Mouse (Mus musculus): Measurements from ENCODE around the gene Cog1. TPM values are rescaled to one million over a fixed set of nuclear protein-coding genes. Genes with fewer than 3 reads are reported as not detected.
A peak's percentile ranks its signal among the peaks of the same experiment; 100 is the strongest.

Cog1 gene
- polyA plus RNA-seq, 1 experiment from 2014 or later, result 14.9 TPM

GRCm38 (mm10) chr11:113631862-113632261 is 17.1 kb upstream of the Cog1 start:
- WGBS (ENCODE audit: insufficient replicate concordance), result 60% methylated on average over 8 of the region's 8 CpGs
- Histone ChIP-seq H3K4me2 (peak overlapping the region; percentile 36), H3K27ac (replicated peaks) (peak overlapping the region; percentile 29; the same call in 1 of the 2 replicates), H3K9me3 (replicated peaks) (no peaks in the 10 kb centered on the region), H3K4me1 (replicated peaks) (no peaks in the 10 kb centered on the region; the same call in 1 of the 2 replicates), H3K36me3 (replicated peaks) (no peaks in the 10 kb centered on the region), H3K9ac (no peak overlapping the region), H3K27me3 (0 out of 2 replicates have a peak, but pooled peaks cover 3% of the 10 kb centered on the region), H3K4me3 (replicated peaks) (no peak overlapping the region)
- ATAC-seq (ENCODE audit: insufficient read depth), result peak; percentile 52

DNA sequence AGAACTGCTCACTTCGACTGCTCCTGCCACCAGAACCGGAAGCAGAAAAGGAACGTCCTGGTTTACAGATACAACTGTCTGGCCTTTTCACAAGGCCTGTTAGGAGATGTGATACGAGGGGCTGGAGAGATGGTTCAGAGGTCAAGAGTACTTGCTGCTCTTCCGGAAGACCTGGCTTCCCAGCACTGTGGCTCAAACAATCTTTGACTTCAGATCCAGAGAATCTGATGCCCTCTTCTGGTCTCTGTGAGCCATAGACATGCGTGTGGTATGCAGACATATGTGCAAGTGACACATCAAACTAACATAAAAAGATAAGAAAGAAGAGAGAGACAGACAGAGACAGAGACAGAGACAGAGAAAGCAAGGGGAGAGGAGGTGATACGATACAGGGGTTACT is 16.7 kb upstream of the Cog1 start:
- no peak for ATAC-seq (ENCODE audit: insufficient read depth)
- WGBS (ENCODE audit: insufficient replicate concordance), result 67% methylated on average over 7 of the region's 7 CpGs

DNA sequence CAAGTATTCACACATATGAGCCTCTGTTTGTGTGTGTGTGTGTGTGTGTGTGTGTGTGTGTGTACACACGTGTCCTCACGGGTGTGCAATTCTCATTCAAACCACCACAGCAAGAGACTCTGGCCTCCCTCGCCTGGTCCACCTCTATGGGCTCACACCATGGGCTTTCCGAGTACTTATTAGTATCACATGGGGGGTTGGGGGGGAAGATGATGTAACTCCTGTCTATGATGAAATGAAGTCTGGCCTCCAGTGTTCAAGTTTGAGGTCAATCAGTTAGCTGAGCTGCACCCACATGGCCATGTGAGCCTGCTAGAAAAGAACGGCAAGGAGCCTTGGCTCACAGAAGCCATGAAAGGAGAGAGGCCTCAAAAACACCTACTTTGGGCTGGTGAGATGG is 15.6 kb upstream of the Cog1 start:
- 64% methylated on average over 5 of the region's 5 CpGs for WGBS (ENCODE audit: insufficient replicate concordance)
- Histone ChIP-seq H3K4me3 (replicated peaks) (no peak overlapping the region), H3K9me3 (replicated peaks) (no peaks in the 10 kb centered on the region), H3K27me3 (0 out of 2 replicates have a peak, but pooled peaks cover 3% of the 10 kb centered on the region), H3K4me2 (no peak overlapping the region), H3K36me3 (replicated peaks) (no peaks in the 10 kb centered on the region), H3K27ac (replicated peaks) (no peak overlapping the region), H3K9ac (no peak overlapping the region), H3K4me1 (replicated peaks) (no peaks in the 10 kb centered on the region; the same call in 1 of the 2 replicates)
- ATAC-seq (ENCODE audit: insufficient read depth), result no peak

More for the DNA sequence above, 16.7 kb upstream of the Cog1 start:
- peak overlapping the region; percentile 29; the same call in 1 of the 2 replicates for H3K27ac ChIP-seq (replicated peaks)
- no peaks in the 10 kb centered on the region for H3K9me3 ChIP-seq (replicated peaks)
- no peaks in the 10 kb centered on the region; the same call in 1 of the 2 replicates for H3K4me1 ChIP-seq (replicated peaks)
- 0 out of 2 replicates have a peak, but pooled peaks cover 3% of the 10 kb centered on the region for H3K27me3 ChIP-seq
- no peak overlapping the region for H3K4me3 ChIP-seq (replicated peaks)
- H3K36me3 ChIP-seq (replicated peaks), result no peaks in the 10 kb centered on the region
- H3K9ac ChIP-seq, result no peak overlapping the region
- peak overlapping the region; percentile 36 for H3K4me2 ChIP-seq

DNA sequence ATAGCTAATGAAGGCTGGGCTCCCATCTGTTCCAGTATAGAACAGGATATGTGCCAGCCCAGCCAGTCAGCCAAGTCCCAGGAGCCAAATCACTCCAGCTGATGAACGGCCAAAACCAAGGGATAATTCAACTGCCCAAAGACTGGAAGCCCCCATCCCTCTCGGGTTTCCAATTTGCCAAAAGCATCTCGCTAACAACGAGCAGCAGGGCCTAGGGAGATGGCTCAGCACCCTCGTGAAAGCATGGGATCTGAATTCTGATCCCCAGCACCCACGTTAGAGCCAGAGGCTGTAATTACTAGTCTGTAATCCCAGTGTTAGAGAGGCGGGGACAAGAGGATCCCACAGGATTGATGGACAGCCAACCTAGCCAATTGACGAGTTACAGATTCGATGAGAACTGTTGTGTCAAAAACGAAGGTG is 14.3 kb upstream of the Cog1 start:
- H3K36me3 ChIP-seq (replicated peaks), result no peaks in the 10 kb centered on the region
- no peak overlapping the region for H3K4me2 ChIP-seq
- H3K27me3 ChIP-seq, result 0 out of 2 replicates have a peak, but pooled peaks cover 3% of the 10 kb centered on the region
- no peak overlapping the region for H3K27ac ChIP-seq (replicated peaks)
- H3K9ac ChIP-seq, result no peak overlapping the region
- H3K4me3 ChIP-seq (replicated peaks), result no peak overlapping the region
- H3K9me3 ChIP-seq (replicated peaks), result no peaks in the 10 kb centered on the region
- no peaks in the 10 kb centered on the region; the same call in 1 of the 2 replicates for H3K4me1 ChIP-seq (replicated peaks)
- ATAC-seq (ENCODE audit: insufficient read depth), result no peak
- 63% methylated on average over 10 of the region's 10 CpGs for WGBS (ENCODE audit: insufficient replicate concordance)

DNA sequence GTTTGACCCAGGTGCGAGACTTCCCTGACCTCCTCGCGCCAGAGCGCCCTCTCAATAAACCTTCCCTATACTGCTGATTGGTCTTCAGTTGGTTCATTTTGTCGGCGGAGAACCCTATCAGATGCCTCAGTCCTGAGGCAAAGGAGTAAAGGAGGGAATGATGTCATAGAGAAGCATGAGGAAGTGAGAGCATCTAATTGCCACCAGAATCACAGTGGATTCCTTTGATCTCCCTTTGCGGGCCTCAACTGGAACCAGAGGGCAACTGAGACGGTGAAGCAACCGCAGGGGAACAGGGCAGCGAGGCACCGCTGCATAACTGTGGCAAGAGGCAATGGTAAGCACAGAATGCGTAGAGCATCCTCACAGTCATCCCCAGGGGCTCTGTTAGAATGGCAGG is 10.3 kb upstream of the Cog1 start:
- Histone ChIP-seq H3K4me2 (no peak overlapping the region), H3K4me1 (replicated peaks) (no peaks in the 10 kb centered on the region), H3K9me3 (replicated peaks) (no peaks in the 10 kb centered on the region), H3K9ac (no peak overlapping the region), H3K27me3 (no peaks in the 10 kb centered on the region), H3K27ac (replicated peaks) (no peak overlapping the region), H3K36me3 (replicated peaks) (no peaks in the 10 kb centered on the region), H3K4me3 (replicated peaks) (no peak overlapping the region)
- ATAC-seq (ENCODE audit: insufficient read depth), result no peak
- 81% methylated on average over 12 of the region's 12 CpGs for WGBS (ENCODE audit: insufficient replicate concordance)

GRCm38 (mm10) chr11:113645181-113645580 is 3.8 kb upstream of the Cog1 start:
- peaks cover 6% of the 10 kb centered on the region; the same call in 1 of the 2 replicates for H3K27me3 ChIP-seq
- no peak for ATAC-seq (ENCODE audit: insufficient read depth)
- no peaks in the 10 kb centered on the region for H3K9me3 ChIP-seq (replicated peaks)
- peaks cover 20% of the 10 kb centered on the region for H3K4me1 ChIP-seq (replicated peaks)
- H3K27ac ChIP-seq (replicated peaks), result no peak overlapping the region
- WGBS (ENCODE audit: insufficient replicate concordance), result 75% methylated on average over 3 of the region's 3 CpGs
- no peak overlapping the region for H3K9ac ChIP-seq
- H3K4me3 ChIP-seq (replicated peaks), result no peak overlapping the region
- H3K4me2 ChIP-seq, result no peak overlapping the region
- no peaks in the 10 kb centered on the region for H3K36me3 ChIP-seq (replicated peaks)

DNA sequence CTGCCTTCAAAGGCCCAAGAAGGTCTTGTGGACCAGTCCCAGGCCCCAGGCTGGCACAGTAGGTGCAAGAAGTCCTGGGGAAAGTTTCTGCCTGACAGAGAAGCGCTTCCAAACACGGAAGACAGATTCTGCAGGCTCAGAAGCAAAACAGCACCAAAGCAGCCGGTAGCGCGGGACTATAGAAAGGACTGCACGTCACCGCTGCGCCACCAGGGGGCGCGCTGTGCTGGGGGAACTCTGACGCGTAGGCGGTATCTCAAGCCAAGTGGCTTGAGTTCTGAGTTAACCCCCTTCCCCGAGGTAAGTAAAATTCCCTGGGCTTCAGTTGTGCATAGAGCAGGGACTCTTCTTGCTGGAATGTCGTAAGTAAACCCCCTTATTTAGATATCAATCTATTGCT is 817 bp upstream of the Cog1 start:
- Histone ChIP-seq H3K9ac (no peak overlapping the region), H3K9me3 (replicated peaks) (no peaks in the 10 kb centered on the region), H3K4me2 (peak overlapping the region; percentile 75), H3K4me3 (replicated peaks) (no peak overlapping the region; the same call in 1 of the 2 replicates), H3K36me3 (replicated peaks) (peaks cover 18% of the 10 kb centered on the region), H3K4me1 (replicated peaks) (peaks cover 38% of the 10 kb centered on the region), H3K27ac (replicated peaks) (0 out of 2 replicates have a peak overlapping the region, but pooled peaks have one; percentile 51), H3K27me3 (peaks cover 6% of the 10 kb centered on the region; the same call in 1 of the 2 replicates)
- 2% methylated on average over 15 of the region's 15 CpGs for WGBS (ENCODE audit: insufficient replicate concordance)
- ATAC-seq (ENCODE audit: insufficient read depth), result no peak

GRCm38 (mm10) chr11:113649353-113650210 is 613 bp downstream of the Cog1 start, which contains the start of gene Slc39a11:
Gene Slc39a11, minus strand, starts transcription at chr11:113650079.
- under 1% methylated on average over 91 of the region's 91 CpGs for WGBS (ENCODE audit: insufficient replicate concordance)
- peaks cover 38% of the 10 kb centered on the region for H3K4me1 ChIP-seq (replicated peaks)

GRCm38 (mm10) chr11:113651206-113651906 is 2.4 kb downstream of the Cog1 start:
- Histone ChIP-seq H3K27me3 (peaks cover 6% of the 10 kb centered on the region; the same call in 1 of the 2 replicates), H3K4me3 (replicated peaks) (peak overlapping the region; percentile 96), H3K4me2 (peak overlapping the region; percentile 75), H3K9me3 (replicated peaks) (no peaks in the 10 kb centered on the region), H3K27ac (replicated peaks) (peak overlapping the region; percentile 83), H3K9ac (peak overlapping the region; percentile 28; the same call in 1 of the 2 replicates), H3K4me1 (replicated peaks) (peaks cover 38% of the 10 kb centered on the region), H3K36me3 (replicated peaks) (peaks cover 50% of the 10 kb centered on the region)
- WGBS (ENCODE audit: insufficient replicate concordance), result 55% methylated on average over 22 of the region's 22 CpGs
- ATAC-seq (ENCODE audit: insufficient read depth), result peak; percentile 46

More at GRCm38 (mm10) chr11:113649353-113650210, 613 bp downstream of the Cog1 start, which contains the start of gene Slc39a11:
- peak within 1 kb of the TSS; percentile 96 for H3K4me3 ChIP-seq (replicated peaks)
- H3K4me2 ChIP-seq, result peak within 1 kb of the TSS; percentile 75
- H3K9ac ChIP-seq, result peak within 1 kb of the TSS; percentile 93
- peaks cover 33% of the 10 kb centered on the region for H3K36me3 ChIP-seq (replicated peaks)
- peak within 1 kb of the TSS; percentile 83 for H3K27ac ChIP-seq (replicated peaks)
- H3K27me3 ChIP-seq, result peaks cover 6% of the 10 kb centered on the region; the same call in 1 of the 2 replicates
- peak; percentile 79 for ATAC-seq (ENCODE audit: insufficient read depth)
- no peaks in the 10 kb centered on the region for H3K9me3 ChIP-seq (replicated peaks)

DNA sequence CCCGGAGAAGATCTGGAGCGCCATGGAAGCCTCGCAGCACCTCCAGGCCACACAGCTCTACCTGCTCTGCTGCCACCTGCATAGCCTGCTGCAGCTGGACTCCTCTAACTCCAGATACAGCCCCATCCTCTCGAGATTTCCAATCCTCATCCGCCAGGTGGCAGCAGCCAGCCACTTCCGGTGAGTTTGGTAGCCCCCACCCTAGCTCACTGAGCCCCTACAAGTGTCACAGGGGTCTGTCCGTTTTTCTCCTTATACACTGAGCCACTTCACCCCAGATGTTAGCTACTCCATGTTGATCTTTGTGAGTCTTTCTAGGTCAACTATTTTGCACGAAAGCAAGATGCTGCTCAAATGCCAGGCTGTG is 2.9 kb downstream of the Cog1 start:
- WGBS (ENCODE audit: insufficient replicate concordance), result 59% methylated on average over 8 of the region's 8 CpGs
- Histone ChIP-seq H3K36me3 (replicated peaks) (peaks cover 56% of the 10 kb centered on the region), H3K27me3 (peaks cover 6% of the 10 kb centered on the region; the same call in 1 of the 2 replicates), H3K9me3 (replicated peaks) (no peaks in the 10 kb centered on the region), H3K27ac (replicated peaks) (peak overlapping the region; percentile 83), H3K4me1 (replicated peaks) (peaks cover 38% of the 10 kb centered on the region), H3K4me3 (replicated peaks) (0 out of 2 replicates have a peak overlapping the region, but pooled peaks have one; percentile 96), H3K4me2 (peak overlapping the region; percentile 75; the same call in 1 of the 2 replicates), H3K9ac (no peak overlapping the region)
- no peak for ATAC-seq (ENCODE audit: insufficient read depth)

All from liver, embryonic 15.5 days (tissue).